Mouse (Mus musculus): ENCODE measurements around the gene AI464131.

The AI464131 gene

GRCm38 (mm10) chr4:41502986-41503412, at the start of gene AI464131:
Gene AI464131 (minus strand): TSS chr4:41503076.
- peak; percentile 81 for ATAC-seq (ENCODE audit: insufficient number of reproducible peaks, low FRiP score, low TSS enrichment)

- no peak for ATAC-seq (ENCODE audit: insufficient number of reproducible peaks, low FRiP score, low TSS enrichment)
Observed at GRCm38 (mm10) chr4:41552529-41552928, 49.7 kb upstream of the AI464131 start.

- no peak for ATAC-seq (ENCODE audit: insufficient number of reproducible peaks, low FRiP score, low TSS enrichment)
Observed at GRCm38 (mm10) chr4:41547086-41547485, 44.2 kb upstream of the AI464131 start.

- ATAC-seq (ENCODE audit: insufficient number of reproducible peaks, low FRiP score, low TSS enrichment) = peak; percentile 75; the same call in 1 of the 2 replicates
Observed at GRCm38 (mm10) chr4:41545985-41546384, 43.1 kb upstream of the AI464131 start.

GRCm38 (mm10) chr4:41542136-41542535, 39.3 kb upstream of the AI464131 start:
- no peak for ATAC-seq (ENCODE audit: insufficient number of reproducible peaks, low FRiP score, low TSS enrichment)

GRCm38 (mm10) chr4:41534866-41535265, 32.0 kb upstream of the AI464131 start:
- ATAC-seq (ENCODE audit: insufficient number of reproducible peaks, low FRiP score, low TSS enrichment) = no peak

GRCm38 (mm10) chr4:41532420-41532819, 29.5 kb upstream of the AI464131 start:
- no peak for ATAC-seq (ENCODE audit: insufficient number of reproducible peaks, low FRiP score, low TSS enrichment)

GRCm38 (mm10) chr4:41527996-41528395, 25.1 kb upstream of the AI464131 start:
- no peak for ATAC-seq (ENCODE audit: insufficient number of reproducible peaks, low FRiP score, low TSS enrichment)

GRCm38 (mm10) chr4:41527076-41527475, 24.2 kb upstream of the AI464131 start:
- ATAC-seq (ENCODE audit: insufficient number of reproducible peaks, low FRiP score, low TSS enrichment) = no peak

- no peak for ATAC-seq (ENCODE audit: insufficient number of reproducible peaks, low FRiP score, low TSS enrichment)
Observed at GRCm38 (mm10) chr4:41526553-41526952, 23.7 kb upstream of the AI464131 start.

GRCm38 (mm10) chr4:41524829-41525228, 22.0 kb upstream of the AI464131 start:
- no peak for ATAC-seq (ENCODE audit: insufficient number of reproducible peaks, low FRiP score, low TSS enrichment)

GRCm38 (mm10) chr4:41523839-41524238, 21.0 kb upstream of the AI464131 start:
- ATAC-seq (ENCODE audit: insufficient number of reproducible peaks, low FRiP score, low TSS enrichment) = no peak

GRCm38 (mm10) chr4:41522788-41523187, 19.9 kb upstream of the AI464131 start:
- 0 out of 2 replicates have a peak, but pooled peaks have one; percentile 24 for ATAC-seq (ENCODE audit: insufficient number of reproducible peaks, low FRiP score, low TSS enrichment)

- no peak for ATAC-seq (ENCODE audit: insufficient number of reproducible peaks, low FRiP score, low TSS enrichment)
Observed at GRCm38 (mm10) chr4:41522136-41522535, 19.3 kb upstream of the AI464131 start.

GRCm38 (mm10) chr4:41520641-41521040, 17.8 kb upstream of the AI464131 start:
- ATAC-seq (ENCODE audit: insufficient number of reproducible peaks, low FRiP score, low TSS enrichment) = no peak

GRCm38 (mm10) chr4:41519195-41519594, 16.3 kb upstream of the AI464131 start:
- ATAC-seq (ENCODE audit: insufficient number of reproducible peaks, low FRiP score, low TSS enrichment) = no peak

GRCm38 (mm10) chr4:41518349-41518748, 15.5 kb upstream of the AI464131 start:
- no peak for ATAC-seq (ENCODE audit: insufficient number of reproducible peaks, low FRiP score, low TSS enrichment)

- no peak for ATAC-seq (ENCODE audit: insufficient number of reproducible peaks, low FRiP score, low TSS enrichment)
Observed at GRCm38 (mm10) chr4:41517233-41517632, 14.4 kb upstream of the AI464131 start, which contains the start of gene 1110017D15Rik. Gene 1110017D15Rik (minus strand): TSS chr4:41517333.

GRCm38 (mm10) chr4:41513714-41514113, 10.8 kb upstream of the AI464131 start:
- no peak for ATAC-seq (ENCODE audit: insufficient number of reproducible peaks, low FRiP score, low TSS enrichment)

GRCm38 (mm10) chr4:41513309-41513708, 10.4 kb upstream of the AI464131 start:
- no peak for ATAC-seq (ENCODE audit: insufficient number of reproducible peaks, low FRiP score, low TSS enrichment)

GRCm38 (mm10) chr4:41507998-41508397, 5.1 kb upstream of the AI464131 start:
- ATAC-seq (ENCODE audit: insufficient number of reproducible peaks, low FRiP score, low TSS enrichment) = no peak

GRCm38 (mm10) chr4:41507326-41507924, 4.5 kb upstream of the AI464131 start:
- ATAC-seq (ENCODE audit: insufficient number of reproducible peaks, low FRiP score, low TSS enrichment) = peak; percentile 13
